Mouse (Mus musculus) heart, postnatal 0 days (tissue): ENCODE measurements around the gene Slc35f1. TPM values are rescaled to one million over a fixed set of nuclear protein-coding genes. Genes with fewer than 3 reads are reported as not detected.

Experiments
- ATAC-seq: fragments of 200-750 bp; cut with Nextera tagmentation; 2 replicates; pipeline ENCODE4 v1.8.0; 2017; ENCODE audit warnings: low read depth, moderate number of reproducible peaks, moderate library complexity; ENCODE audit not compliant: insufficient read depth
- DNase-seq: peaks from one replicate; pipeline ENCODE4 v3.0.0-alpha.2; 2016; ENCODE audit warnings: low spot score
- H3K27ac ChIP-seq: fragments of 300-500 bp; sonication (generic); 2 replicates; pipeline ENCODE4 v1.5.1; 2014; ENCODE audit warnings: low read depth, mild to moderate bottlenecking
- H3K27me3 ChIP-seq: fragments of 300-500 bp; sonication (generic); 2 replicates; pipeline ENCODE4 v1.6.1; 2014; ENCODE audit warnings: low read length, mixed read lengths; ENCODE audit not compliant: control insufficient read depth, insufficient read depth
- H3K36me3 ChIP-seq: fragments of 300-500 bp; sonication (generic); replicated peaks from 2 replicates; pipeline ENCODE4 v1.6.1; 2014; ENCODE audit warnings: low read length, mixed read lengths; ENCODE audit not compliant: control insufficient read depth, insufficient read depth
- H3K4me1 ChIP-seq: fragments of 300-500 bp; sonication (generic); 2 replicates; pipeline ENCODE4 v1.6.1; 2014; ENCODE audit warnings: antibody characterized with exemption; ENCODE audit not compliant: control insufficient read depth, insufficient read depth
- H3K4me2 ChIP-seq: fragments of 300-500 bp; sonication (generic); 2 replicates; pipeline ENCODE4 v1.6.1; 2014; ENCODE audit warnings: low read depth, mild to moderate bottlenecking, low read length, moderate library complexity
- H3K4me3 ChIP-seq: fragments of 300-500 bp; sonication (generic); 2 replicates; pipeline ENCODE4 v1.5.1; 2014; ENCODE audit warnings: low read depth, low read length
- H3K9ac ChIP-seq: fragments of 300-500 bp; sonication (generic); replicated peaks from 2 replicates; pipeline ENCODE4 v1.6.1; 2014; ENCODE audit warnings: low read depth, low read length, mixed read lengths
- H3K9me3 ChIP-seq: fragments of 300-500 bp; sonication (generic); replicated peaks from 2 replicates; pipeline ENCODE4 v1.6.1; 2016; ENCODE audit warnings: low read length; ENCODE audit not compliant: control insufficient read depth
- CTCF ChIP-seq: IDR thresholded peaks from 2 replicates; pipeline ENCODE4 v1.5.1; 2016; ENCODE audit warnings: antibody characterized with exemption, control low read depth, low read depth
- EP300 ChIP-seq: IDR thresholded peaks from 2 replicates; pipeline ENCODE4 v1.6.1; 2016; ENCODE audit warnings: antibody characterized with exemption, low read depth
- WGBS: fragments of 180-500 bp; shearing (Covaris S2); extraction: QIAGEN DNeasy Blood & Tissue Kit; methylation state at CpG from one replicate; pipeline ENCODE4 v1.1.7; 2014; 5-methylcytosine and 5-hydroxymethylcytosine counted together
- polyA plus RNA-seq: library from polyadenylated mRNA; unstranded; fragments of >200 nt; fragmentation: Nextera tagmentation; extraction: Ambion mirVana; gene quantifications from 2 replicates; pipeline ENCODE4 v1.2.1, GENCODE M21; 2015
- total RNA-seq: library from RNA; depleted of rRNA; stranded (reverse); fragments of >200 nt; gene quantifications from 2 replicates; pipeline ENCODE4 v1.2.3, GENCODE M21; 2014; ENCODE audit warnings: low replicate concordance

Gene Slc35f1
- total and polyA plus RNA-seq, 2 experiments from 2014 or later = 0.57 to 3.1 TPM

GRCm38 (mm10) chr10:52996886-52997285, 306.6 kb downstream of the Slc35f1 start:
- no peak for ATAC-seq
- no peak for DNase-seq
- WGBS = 58% methylated on average over 2 of the region's 2 CpGs

GRCm38 (mm10) chr10:53001136-53001535, 310.8 kb downstream of the Slc35f1 start:
- no peak overlapping the region for H3K9ac ChIP-seq
- no peak overlapping the region for H3K27ac ChIP-seq
- H3K4me2 ChIP-seq = no peak overlapping the region
- no peak for DNase-seq
- no peaks in the 10 kb centered on the region for H3K9me3 ChIP-seq
- 88% methylated on average over 7 of the region's 7 CpGs for WGBS
- H3K4me1 ChIP-seq = no peaks in the 10 kb centered on the region
- no peak for ATAC-seq
- no peaks in the 10 kb centered on the region for H3K36me3 ChIP-seq
- TF ChIP-seq EP300 = no peak
- TF ChIP-seq CTCF = no peak
- no peaks in the 10 kb centered on the region for H3K27me3 ChIP-seq
- H3K4me3 ChIP-seq = no peak overlapping the region

More at GRCm38 (mm10) chr10:52996886-52997285, 306.6 kb downstream of the Slc35f1 start:
- H3K36me3 ChIP-seq = no peaks in the 10 kb centered on the region
- H3K4me3 ChIP-seq = no peak overlapping the region
- H3K4me1 ChIP-seq = no peaks in the 10 kb centered on the region
- no peak for TF ChIP-seq CTCF
- TF ChIP-seq EP300 = no peak
- no peaks in the 10 kb centered on the region for H3K9me3 ChIP-seq
- H3K27ac ChIP-seq = no peak overlapping the region
- H3K9ac ChIP-seq = no peak overlapping the region
- no peaks in the 10 kb centered on the region for H3K27me3 ChIP-seq
- no peak overlapping the region for H3K4me2 ChIP-seq

GRCm38 (mm10) chr10:53006229-53007190, 316.2 kb downstream of the Slc35f1 start:
- Histone ChIP-seq H3K27me3 (no peaks in the 10 kb centered on the region), H3K27ac (no peak overlapping the region)
- no peak for ATAC-seq

GRCm38 (mm10) chr10:53013878-53014277, 323.5 kb downstream of the Slc35f1 start:
- H3K9me3 ChIP-seq = no peaks in the 10 kb centered on the region
- WGBS = 62% methylated on average over 5 of the region's 5 CpGs
- H3K27me3 ChIP-seq = no peaks in the 10 kb centered on the region
- no peaks in the 10 kb centered on the region for H3K4me1 ChIP-seq
- no peaks in the 10 kb centered on the region for H3K36me3 ChIP-seq
- no peak for TF ChIP-seq EP300
- no peak for TF ChIP-seq CTCF
- no peak overlapping the region for H3K4me2 ChIP-seq
- no peak for ATAC-seq
- H3K27ac ChIP-seq = no peak overlapping the region
- no peak overlapping the region for H3K4me3 ChIP-seq
- no peak overlapping the region for H3K9ac ChIP-seq
- DNase-seq = no peak

More at GRCm38 (mm10) chr10:53006229-53007190, 316.2 kb downstream of the Slc35f1 start:
- Histone ChIP-seq H3K4me2 (no peak overlapping the region), H3K9ac (no peak overlapping the region), H3K4me3 (no peak overlapping the region), H3K9me3 (no peaks in the 10 kb centered on the region), H3K36me3 (no peaks in the 10 kb centered on the region), H3K4me1 (no peaks in the 10 kb centered on the region)
- 29% methylated on average over 1 of the region's 1 CpGs for WGBS
- no peak for DNase-seq
- TF ChIP-seq EP300 = no peak

GRCm38 (mm10) chr10:53028454-53028853, 338.1 kb downstream of the Slc35f1 start:
- Histone ChIP-seq H3K9ac (no peak overlapping the region), H3K9me3 (no peaks in the 10 kb centered on the region), H3K36me3 (no peaks in the 10 kb centered on the region), H3K27me3 (no peaks in the 10 kb centered on the region), H3K4me2 (no peak overlapping the region), H3K27ac (no peak overlapping the region), H3K4me3 (no peak overlapping the region), H3K4me1 (no peaks in the 10 kb centered on the region)
- DNase-seq = no peak
- 58% methylated on average over 4 of the region's 4 CpGs for WGBS
- TF ChIP-seq EP300 (no peak), CTCF (no peak)
- ATAC-seq = no peak
